Mouse (Mus musculus) ES-CJ7 (cell line): ENCODE data around the gene Acyp2.

Experiments
- DNase-seq: peaks from one replicate; pipeline ENCODE4 v3.0.0; 2011; ENCODE audit warnings: low read depth, low spot score

Gene Acyp2

DNA sequence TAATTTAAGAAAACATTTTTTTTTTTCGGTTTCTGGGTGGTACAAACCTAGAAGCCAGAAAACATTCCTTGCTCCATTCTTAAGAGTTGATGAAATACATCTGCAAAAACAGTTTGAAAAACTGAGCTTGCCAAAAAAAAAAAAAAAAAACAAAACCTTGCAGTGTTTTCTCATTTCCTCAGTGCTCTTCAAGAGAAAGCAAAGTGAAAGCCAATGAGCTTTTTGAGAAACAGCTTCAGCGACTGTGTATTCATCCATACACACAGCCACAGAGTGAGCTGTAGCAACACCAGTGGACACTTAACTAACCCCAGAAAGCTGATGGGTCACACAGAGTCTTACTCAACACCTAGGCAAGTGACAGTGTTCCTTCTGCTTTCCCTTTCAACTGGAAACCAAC, 69.4 kb downstream of the Acyp2 start:
- no peak for DNase-seq

DNA sequence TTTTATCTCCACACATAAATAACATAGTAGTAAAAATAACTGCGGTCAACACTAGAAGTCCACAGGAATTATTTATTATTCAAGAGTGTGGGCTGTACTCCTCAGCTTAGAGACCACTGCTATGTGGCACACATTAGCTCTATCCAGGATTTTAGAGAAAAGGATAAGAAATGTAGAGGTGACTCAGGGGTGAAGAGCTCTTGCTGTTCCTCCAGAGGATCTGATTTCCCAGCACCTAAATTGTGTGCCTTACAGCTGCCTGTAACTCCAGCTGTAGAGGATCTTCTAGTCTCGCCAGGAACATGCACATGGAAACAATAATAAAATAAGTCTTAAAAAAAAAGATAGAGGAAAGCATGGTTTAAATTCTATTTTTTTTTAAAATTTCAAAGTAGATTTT, 70.5 kb downstream of the Acyp2 start:
- no peak for DNase-seq

DNA sequence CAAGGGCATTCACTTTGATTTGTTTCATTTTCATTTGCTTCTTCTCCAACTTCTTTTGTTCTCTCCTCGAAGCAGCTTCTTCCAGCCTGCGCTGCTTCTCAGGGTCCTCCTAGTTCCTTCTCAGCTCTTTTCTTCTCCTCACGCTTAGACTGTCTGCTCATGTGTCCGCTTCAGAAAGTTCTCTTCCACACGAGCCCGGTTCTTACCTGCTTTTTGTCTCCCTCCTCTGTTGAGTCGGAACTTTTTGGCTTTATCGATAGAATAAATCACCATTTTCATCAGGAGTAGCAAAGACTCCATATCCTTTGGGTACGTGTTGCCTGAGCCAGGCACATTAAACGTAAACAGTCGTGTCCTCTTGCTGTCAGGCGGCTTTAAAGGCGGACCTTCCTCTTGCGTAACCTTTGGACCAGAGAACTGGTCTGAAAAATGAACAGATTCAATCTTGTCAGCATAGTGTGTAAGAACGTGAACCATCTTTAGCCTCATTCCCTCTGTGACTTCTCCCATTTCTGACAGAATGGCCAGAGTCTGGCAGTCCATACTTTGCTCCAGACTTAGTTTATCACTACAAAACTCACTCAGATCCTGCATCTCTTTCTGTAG, 76.5 kb downstream of the Acyp2 start:
- DNase-seq = no peak

DNA sequence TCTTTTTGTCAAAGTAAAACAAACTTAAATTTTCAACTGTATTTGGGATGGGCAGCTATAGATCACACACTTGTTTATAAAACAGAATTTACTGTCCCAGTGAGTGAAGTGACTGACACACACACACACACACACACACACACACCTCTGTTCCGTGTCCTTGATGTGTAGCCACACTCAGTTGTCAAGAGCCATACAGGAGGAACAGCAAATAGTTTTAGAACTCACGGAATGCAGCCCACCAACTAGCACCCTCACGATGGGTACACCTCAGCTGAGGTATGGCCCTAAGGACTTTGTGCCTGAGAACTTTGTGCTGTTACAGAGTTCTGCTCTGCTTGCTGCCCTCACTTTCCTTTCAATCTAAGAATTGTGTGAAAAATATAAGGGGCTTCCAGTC, 78.8 kb downstream of the Acyp2 start:
- no peak for DNase-seq

DNA sequence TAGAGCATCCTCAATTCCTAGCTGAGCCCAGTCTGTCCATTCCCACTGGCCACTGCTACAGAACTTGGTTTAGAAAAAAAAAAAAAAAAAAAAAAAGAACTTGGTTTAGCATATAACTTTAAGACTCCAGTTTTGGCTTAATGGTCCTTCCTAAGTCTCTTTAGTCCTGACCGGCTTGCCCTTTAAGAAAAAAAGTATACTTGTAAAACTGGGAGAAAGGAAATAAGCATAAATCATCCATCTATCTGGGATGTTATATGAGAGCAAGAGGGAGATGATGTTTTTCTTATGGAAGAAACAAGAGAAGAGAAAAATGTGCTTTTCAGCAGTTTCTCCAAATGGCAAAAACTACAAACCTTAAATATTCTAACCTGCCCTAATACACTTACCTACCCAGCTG, 89.2 kb downstream of the Acyp2 start:
- no peak for DNase-seq

DNA sequence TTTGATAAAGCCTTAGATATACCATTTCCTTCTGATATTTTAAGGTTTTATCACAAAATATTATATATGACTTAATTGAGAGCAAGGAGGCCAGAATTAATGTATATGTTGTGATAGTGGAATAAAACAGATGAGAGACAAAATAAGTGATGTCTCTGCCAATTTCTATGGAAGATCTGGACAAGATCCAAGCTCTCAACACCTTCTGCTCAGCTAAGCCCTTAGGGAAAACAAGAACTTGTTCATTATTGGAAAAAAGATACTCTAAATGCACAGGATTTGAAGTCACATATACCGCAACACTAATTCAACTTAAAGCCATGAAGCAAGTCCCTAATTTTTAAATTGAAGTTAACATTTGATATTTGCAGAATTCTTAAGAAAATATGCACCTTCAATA, 96.0 kb downstream of the Acyp2 start:
- DNase-seq = no peak

DNA sequence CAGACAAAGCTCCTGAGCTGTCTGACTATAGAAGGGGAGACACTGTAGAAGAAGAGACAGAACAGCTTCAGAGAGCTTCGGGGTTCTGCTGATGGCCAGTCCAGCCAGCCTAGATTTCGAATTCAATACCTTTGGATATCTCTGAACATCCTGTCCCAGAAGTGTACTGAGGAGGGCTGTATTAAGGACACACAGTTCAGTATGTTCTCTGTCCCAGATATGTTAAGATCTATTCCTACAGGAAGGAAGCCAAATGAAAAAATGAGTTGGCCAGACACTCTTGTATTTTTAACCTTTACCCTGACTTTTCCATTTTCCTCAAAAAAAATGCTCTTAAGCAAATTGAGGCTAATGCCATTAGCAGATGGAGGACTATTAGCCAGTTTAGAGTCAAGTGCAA, 132.3 kb downstream of the Acyp2 start:
- DNase-seq = no peak

DNA sequence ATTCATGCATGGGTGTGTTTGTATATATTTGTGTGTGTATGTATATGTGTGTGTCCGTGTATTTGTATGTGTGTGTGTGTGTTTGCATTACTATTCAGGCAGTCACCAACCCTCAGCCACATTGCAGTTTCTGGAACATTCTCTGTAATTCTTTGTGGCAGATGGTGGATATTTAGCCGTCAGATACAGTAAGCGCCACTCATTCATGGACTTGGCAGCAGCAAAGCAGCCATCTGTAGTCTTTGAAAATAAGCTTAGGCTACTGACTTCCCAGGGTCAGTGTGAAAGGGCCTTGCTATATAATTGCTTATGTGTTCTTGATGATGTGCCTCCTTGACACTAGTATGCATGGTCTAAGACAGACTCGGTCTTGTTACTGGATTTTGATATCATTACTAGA, 141.2 kb downstream of the Acyp2 start:
- no peak for DNase-seq

GRCm38 (mm10) chr11:30498738-30499355, 150.5 kb downstream of the Acyp2 start:
- no peak for DNase-seq

GRCm38 (mm10) chr11:30497151-30497550, 152.2 kb downstream of the Acyp2 start:
- DNase-seq = peak; percentile 59

- peak; percentile 98 for DNase-seq
Observed at GRCm38 (mm10) chr11:30491515-30492260, 157.7 kb downstream of the Acyp2 start.

DNA sequence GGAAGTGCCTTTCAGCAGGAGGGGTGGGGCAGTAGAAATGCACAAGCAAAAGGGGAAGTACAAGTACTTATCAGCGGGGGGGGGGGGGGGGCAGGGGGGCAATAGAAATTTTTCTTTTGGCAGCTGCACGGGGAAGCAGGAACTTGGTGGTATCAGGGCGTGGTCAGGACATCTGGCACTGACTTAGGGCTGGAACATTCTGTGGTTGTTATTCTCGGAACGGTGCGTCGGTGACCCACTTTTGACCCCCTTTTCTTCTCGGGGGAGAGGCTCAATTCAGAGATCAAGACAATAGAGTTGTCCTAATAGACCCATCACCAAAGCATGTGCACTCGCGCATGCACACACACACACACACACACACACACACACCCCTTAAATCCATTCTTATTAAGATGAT, 161.2 kb downstream of the Acyp2 start:
- DNase-seq = peak; percentile 73

DNA sequence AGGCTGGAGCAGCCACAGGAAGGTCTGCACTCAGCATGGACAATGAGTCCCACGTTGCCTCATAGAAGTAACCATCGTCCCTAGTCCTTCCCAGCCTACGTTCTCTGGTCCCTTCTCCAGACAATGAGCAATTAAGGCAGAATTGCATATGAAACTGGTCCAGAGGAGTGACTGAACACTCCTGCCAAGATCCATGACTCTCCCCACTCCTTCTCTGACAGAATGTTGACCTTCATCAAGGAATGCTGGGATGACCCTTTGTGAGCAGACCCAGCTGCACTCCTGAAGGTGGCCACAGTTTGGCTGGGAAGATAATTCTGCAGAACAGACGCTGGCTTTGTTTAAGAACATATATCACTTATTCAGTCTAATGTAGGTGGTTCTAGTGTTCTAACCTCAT, 166.1 kb downstream of the Acyp2 start:
- DNase-seq = peak; percentile 32

- peak; percentile 98 for DNase-seq
Observed at GRCm38 (mm10) chr11:30471751-30472593, 177.4 kb downstream of the Acyp2 start, which contains the start of gene 4930505A04Rik. Gene 4930505A04Rik, minus strand, starts transcription at chr11:30471827.

- DNase-seq = no peak
Observed at GRCm38 (mm10) chr11:30471187-30471586, 178.2 kb downstream of the Acyp2 start.
